Mouse (Mus musculus) small intestine, adult 2 months (tissue): ENCODE measurements around the gene Grid2ip.

Experiments used
- CTCF ChIP-seq: fragments of 200-500 bp; IDR thresholded peaks from 2 replicates; pipeline ENCODE4 v1.5.1; 2012; ENCODE audit warnings: low read depth, mild to moderate bottlenecking, control low read depth, inconsistent platforms, low read length, moderate library complexity, mixed read lengths; ENCODE audit not compliant: insufficient replicate concordance, insufficient read length; ENCODE audit errors: extremely low read depth
- POLR2A ChIP-seq: fragments of 200-500 bp; IDR thresholded peaks from 2 replicates; pipeline ENCODE4 v1.6.1; 2012; ENCODE audit warnings: low read depth, mild to moderate bottlenecking, control low read depth, inconsistent platforms, low read length, moderate library complexity

GRCm38 (mm10) chr5:143363678-143364615 lies 6.8 kb downstream of the Grid2ip start:
- no peak for TF ChIP-seq POLR2A
- TF ChIP-seq CTCF = no peak
